Mouse (Mus musculus): Measurements from ENCODE around the gene Tada1.

DNA sequence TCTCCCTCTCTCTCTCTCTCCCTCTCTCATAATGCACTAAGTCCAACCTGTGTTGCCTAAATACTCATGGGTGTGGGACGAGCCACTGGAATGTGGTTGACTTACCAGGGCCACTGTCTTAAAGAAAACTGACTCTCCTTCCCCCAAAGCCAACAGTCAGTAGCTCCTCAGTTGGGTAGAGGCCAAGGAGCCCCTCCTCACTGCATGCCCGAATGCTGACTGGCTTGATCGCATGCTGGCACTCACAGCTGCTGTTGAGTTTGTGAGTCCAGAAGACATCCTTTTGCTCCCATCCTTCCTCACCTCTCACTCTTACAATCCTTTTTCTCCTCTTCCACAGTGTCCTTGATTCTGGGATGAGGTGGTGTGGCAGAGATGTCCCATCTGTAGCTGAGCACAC, 32.0 kb upstream of the Tada1 start:
- no peak for TF ChIP-seq CTCF (IDR thresholded peaks at IDR 0.05; ENCODE audit: insufficient read depth, low read depth, low read length)
- no peak for TF ChIP-seq POLR2A (IDR thresholded peaks at IDR 0.05; ENCODE audit: insufficient read depth, low read depth, low read length)

Data from olfactory bulb, adult 2 months (tissue).